Mouse (Mus musculus) hindbrain, embryonic 16.5 days (tissue): ENCODE results near the gene Cyp2d9. TPM values are rescaled to one million over a fixed set of nuclear protein-coding genes. Genes with fewer than 3 reads are reported as not detected.
"Not testable (repeated sequence)": the region's sequence is repeated elsewhere in the genome, so short reads cannot be mapped to it uniquely, and the experiment has no call there.

Source experiments
- ATAC-seq: fragments of 200-750 bp; cut with Nextera tagmentation; 2 replicates; pipeline ENCODE4 v1.8.0; 2017; ENCODE audit warnings: moderate TSS enrichment, moderate library complexity
- H3K27ac ChIP-seq: fragments of 300-500 bp; sonication (generic); 2 replicates; pipeline ENCODE4 v1.5.1; 2014; ENCODE audit warnings: low read depth, mild to moderate bottlenecking, control low read depth, low read length, moderate library complexity
- H3K27me3 ChIP-seq: fragments of 300-500 bp; sonication (generic); replicated peaks from 2 replicates; pipeline ENCODE4 v1.6.1; 2014; ENCODE audit warnings: low read length; ENCODE audit not compliant: control insufficient read depth, insufficient read depth
- H3K36me3 ChIP-seq: fragments of 300-500 bp; sonication (generic); 2 replicates; pipeline ENCODE4 v1.6.1; 2014; ENCODE audit warnings: mild to moderate bottlenecking, low read length, moderate library complexity, mixed read lengths; ENCODE audit not compliant: control insufficient read depth, insufficient read depth
- H3K4me1 ChIP-seq: fragments of 300-500 bp; sonication (generic); 2 replicates; pipeline ENCODE4 v1.6.1; 2014; ENCODE audit warnings: low read depth, low read length; ENCODE audit not compliant: control insufficient read depth, insufficient read depth
- H3K4me2 ChIP-seq: fragments of 300-500 bp; sonication (generic); 2 replicates; pipeline ENCODE4 v1.6.1; 2014; ENCODE audit warnings: mild to moderate bottlenecking, low read length, control low read depth, moderate library complexity
- H3K4me3 ChIP-seq: fragments of 300-500 bp; sonication (generic); 2 replicates; pipeline ENCODE4 v1.5.1; 2014; ENCODE audit warnings: mild to moderate bottlenecking, low read length, control low read depth, moderate library complexity
- H3K9ac ChIP-seq: fragments of 300-500 bp; sonication (generic); 2 replicates; pipeline ENCODE4 v1.6.1; 2014; ENCODE audit warnings: low read depth, mild to moderate bottlenecking, control low read depth, low read length, moderate library complexity
- H3K9me3 ChIP-seq: fragments of 300-500 bp; sonication (generic); 2 replicates; pipeline ENCODE4 v1.6.1; 2014; ENCODE audit warnings: mild to moderate bottlenecking, low read length, moderate library complexity; ENCODE audit not compliant: control insufficient read depth
- WGBS: fragments of 180-500 bp; shearing (Covaris S2); extraction: QIAGEN DNeasy Blood & Tissue Kit; methylation state at CpG from one replicate; pipeline ENCODE4 v1.1.7; 2014; 5-methylcytosine and 5-hydroxymethylcytosine counted together
- polyA plus RNA-seq: library from polyadenylated mRNA; unstranded; fragments of >200 nt; fragmentation: Nextera tagmentation; extraction: Ambion mirVana; gene quantifications from 2 replicates; pipeline ENCODE4 v1.2.1, GENCODE M21; 2015

Gene Cyp2d9
- not detected in 2 replicates for polyA plus RNA-seq

DNA sequence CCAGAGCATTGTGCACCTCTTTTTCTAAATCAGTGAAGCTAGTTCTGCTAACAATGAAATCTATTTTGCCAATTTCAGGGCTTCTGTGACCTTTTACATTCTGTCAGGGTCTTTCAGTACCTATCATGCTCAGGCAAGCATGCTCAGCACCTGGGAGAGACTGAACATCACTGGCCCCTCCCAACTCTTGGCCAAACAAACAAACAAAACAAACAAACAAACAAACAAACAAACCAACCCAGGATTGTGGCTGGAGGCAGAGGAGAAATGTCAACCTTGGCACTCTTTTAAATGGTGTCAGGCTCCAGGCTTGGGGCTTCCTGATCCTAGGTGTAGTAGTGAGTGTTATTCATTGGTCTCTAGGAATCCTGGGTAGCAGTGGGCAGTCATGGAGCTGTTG lies at the start of gene Cyp2d9:
Gene Cyp2d9 (plus strand): TSS at position 301 of the 400 bp plus-strand sequence.
- no peaks in the 10 kb centered on the region for H3K27me3 ChIP-seq
- H3K27ac ChIP-seq = no peak within 1 kb of the TSS
- no peak within 1 kb of the TSS for H3K9ac ChIP-seq
- H3K36me3 ChIP-seq = no peaks in the 10 kb centered on the region
- no peaks in the 10 kb centered on the region for H3K4me1 ChIP-seq
- H3K4me2 ChIP-seq = no peak within 1 kb of the TSS
- H3K4me3 ChIP-seq = no peak within 1 kb of the TSS
- H3K9me3 ChIP-seq = 0 out of 2 replicates have a peak, but pooled peaks cover 5% of the 10 kb centered on the region
- no peak for ATAC-seq

DNA sequence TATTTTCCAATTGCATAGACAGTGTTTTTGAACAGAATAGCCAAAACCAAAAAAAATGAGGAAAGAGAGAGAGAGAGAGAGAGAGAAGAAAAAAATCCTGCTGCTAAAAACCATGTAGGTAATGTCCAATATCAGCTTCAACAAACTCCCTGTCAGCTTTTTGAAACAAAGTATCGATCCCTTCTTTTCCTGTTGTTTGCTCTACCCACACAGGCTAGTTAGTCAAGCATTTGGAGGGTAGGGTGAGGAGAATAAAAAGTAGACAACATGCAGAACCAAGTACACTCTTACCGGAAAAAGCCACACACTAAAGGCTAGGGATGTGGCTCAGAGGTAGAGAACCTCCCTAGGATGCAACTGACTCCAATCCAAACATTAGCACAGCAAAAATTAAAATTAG lies 47.5 kb upstream of the Cyp2d9 start:
- ATAC-seq = no peak
- no peak overlapping the region for H3K27ac ChIP-seq
- 98% methylated on average over 2 of the region's 2 CpGs for WGBS

DNA sequence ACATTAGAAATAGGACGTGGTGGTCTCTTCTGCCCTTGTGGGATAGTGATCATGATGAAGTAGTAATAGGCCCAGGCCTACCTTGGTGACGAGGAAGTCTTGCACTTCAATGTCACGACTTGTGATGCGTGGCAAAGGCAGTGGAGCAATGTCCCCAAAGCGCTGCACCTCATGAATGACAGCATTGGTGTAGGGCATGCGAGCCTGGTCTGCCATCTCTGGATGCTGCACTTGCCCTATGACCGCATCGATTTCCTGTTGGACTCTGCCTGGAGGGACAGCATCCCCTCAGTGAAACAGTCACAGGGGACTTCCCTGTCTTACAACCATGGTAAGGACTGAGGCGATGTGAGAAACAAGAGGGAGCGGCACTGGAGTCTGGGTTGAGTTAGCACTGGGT lies 43.3 kb upstream of the Cyp2d9 start:
- H3K27ac ChIP-seq, H3K4me3 ChIP-seq, H3K27me3 ChIP-seq, H3K4me2 ChIP-seq, H3K4me1 ChIP-seq, H3K36me3 ChIP-seq, ATAC-seq, H3K9ac ChIP-seq, H3K9me3 ChIP-seq: not testable (repeated sequence)
- WGBS = 93% methylated on average over 10 of the region's 10 CpGs

More for the DNA sequence above, 47.5 kb upstream of the Cyp2d9 start:
- Histone ChIP-seq H3K9ac (no peak overlapping the region), H3K36me3 (no peaks in the 10 kb centered on the region), H3K9me3 (no peaks in the 10 kb centered on the region), H3K4me1 (peaks cover 5% of the 10 kb centered on the region), H3K4me2 (no peak overlapping the region), H3K27me3 (no peaks in the 10 kb centered on the region), H3K4me3 (no peak overlapping the region)

GRCm38 (mm10) chr15:82393922-82394321 lies 39.3 kb upstream of the Cyp2d9 start, which contains the start of gene Cyp2d11:
Gene Cyp2d11 (minus strand): TSS chr15:82394022.
- H3K4me2 ChIP-seq, H3K4me1 ChIP-seq, ATAC-seq, H3K27me3 ChIP-seq, H3K9ac ChIP-seq, H3K36me3 ChIP-seq, H3K4me3 ChIP-seq, H3K27ac ChIP-seq, H3K9me3 ChIP-seq: not testable (repeated sequence)
- WGBS = 83% methylated on average over 2 of the region's 2 CpGs

DNA sequence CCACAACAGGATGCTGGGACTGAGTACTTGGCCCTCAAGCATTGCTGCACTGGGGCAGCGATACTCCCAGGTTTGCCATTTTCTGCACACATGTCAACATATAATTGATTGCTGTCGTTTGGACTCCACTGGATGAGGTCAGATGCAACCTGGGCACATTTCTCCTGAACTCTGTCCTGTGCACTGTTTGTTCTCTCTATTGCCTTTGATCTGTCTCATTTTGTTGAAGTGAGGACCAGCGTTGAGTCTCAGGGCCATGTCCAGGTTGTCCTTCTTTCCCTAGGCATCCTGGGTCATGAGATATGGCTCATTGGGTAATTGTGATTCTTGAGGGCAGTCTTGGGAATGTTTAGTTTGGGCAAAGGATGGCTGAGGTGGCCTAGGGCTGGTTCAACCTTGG lies 37.3 kb upstream of the Cyp2d9 start:
- not testable (repeated sequence) for H3K27ac ChIP-seq, ATAC-seq, H3K36me3 ChIP-seq, H3K9ac ChIP-seq, H3K27me3 ChIP-seq, H3K4me2 ChIP-seq, H3K9me3 ChIP-seq, H3K4me3 ChIP-seq, H3K4me1 ChIP-seq
- WGBS = 90% methylated on average over 3 of the region's 3 CpGs

DNA sequence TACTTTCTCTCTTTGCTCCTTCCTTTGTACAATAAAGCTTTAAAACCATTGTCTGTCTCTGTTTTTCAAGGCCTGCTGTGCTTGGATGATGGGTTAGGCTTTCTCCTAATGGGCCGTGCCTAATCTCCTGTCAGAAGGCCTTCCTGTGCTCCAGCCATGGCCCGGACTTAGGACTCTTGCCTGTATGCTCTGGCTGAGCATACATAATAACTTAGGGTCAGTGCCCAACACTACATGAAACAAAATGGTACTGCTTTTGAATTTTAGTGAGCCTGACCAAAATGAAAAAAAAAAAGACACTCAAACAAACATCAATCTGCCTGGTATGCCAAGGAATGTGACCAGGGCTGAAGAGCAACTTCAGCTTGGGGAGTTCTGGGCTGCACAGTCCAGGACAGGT lies 31.7 kb upstream of the Cyp2d9 start:
- WGBS = 23% methylated on average over 2 of the region's 2 CpGs

DNA sequence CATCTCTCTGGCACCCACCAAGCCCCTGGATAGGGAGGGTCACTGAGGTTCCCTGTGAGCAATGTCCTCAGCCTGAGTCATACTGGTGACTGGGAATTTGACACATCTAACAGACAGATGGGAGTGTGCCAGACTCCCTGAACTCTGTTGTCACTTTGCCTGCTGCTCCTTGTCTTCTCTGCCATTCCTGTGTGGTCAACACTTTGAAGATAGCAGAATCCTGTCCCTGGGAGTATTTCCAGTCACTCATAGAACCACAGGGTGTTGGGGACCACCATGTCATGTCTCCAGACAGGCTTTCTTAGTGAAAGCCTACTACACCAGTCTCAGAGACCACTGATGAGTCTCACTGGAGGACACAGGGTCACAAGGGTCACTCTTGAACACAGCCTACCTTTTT lies 31.1 kb upstream of the Cyp2d9 start:
- Histone ChIP-seq H3K9me3 (no peaks in the 10 kb centered on the region), H3K27me3 (no peaks in the 10 kb centered on the region), H3K9ac (no peak overlapping the region), H3K36me3 (no peaks in the 10 kb centered on the region), H3K4me2 (no peak overlapping the region), H3K27ac (no peak overlapping the region), H3K4me1 (no peaks in the 10 kb centered on the region), H3K4me3 (no peak overlapping the region)
- ATAC-seq = no peak

More for the DNA sequence above, 31.7 kb upstream of the Cyp2d9 start:
- no peaks in the 10 kb centered on the region for H3K27me3 ChIP-seq
- H3K9ac ChIP-seq = no peak overlapping the region
- H3K9me3 ChIP-seq = no peaks in the 10 kb centered on the region
- no peak overlapping the region for H3K27ac ChIP-seq
- no peaks in the 10 kb centered on the region for H3K36me3 ChIP-seq
- no peak for ATAC-seq
- no peak overlapping the region for H3K4me3 ChIP-seq
- no peak overlapping the region for H3K4me2 ChIP-seq
- H3K4me1 ChIP-seq = no peaks in the 10 kb centered on the region

DNA sequence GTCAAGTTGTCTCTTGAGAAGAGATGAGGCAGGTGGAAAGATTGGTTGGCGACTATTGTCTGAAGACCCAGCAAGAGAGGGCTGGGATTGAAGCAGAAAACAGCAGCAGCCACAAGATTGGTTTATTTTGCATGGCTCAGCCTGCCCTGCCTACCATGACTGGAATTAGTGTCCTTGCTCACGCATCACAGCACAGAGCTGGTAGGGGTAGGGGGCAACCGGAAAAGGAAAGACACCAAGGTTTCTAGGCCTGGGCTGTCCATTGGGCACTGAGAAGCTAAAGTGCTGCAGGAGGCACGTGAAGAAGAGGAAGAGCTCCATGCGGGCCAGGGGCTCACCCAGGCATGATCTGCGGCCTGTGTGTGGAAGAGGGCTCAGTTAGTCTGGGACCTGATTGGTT lies 30.5 kb upstream of the Cyp2d9 start:
- Histone ChIP-seq H3K4me2 (no peak overlapping the region), H3K9ac (no peak overlapping the region), H3K27me3 (no peaks in the 10 kb centered on the region), H3K27ac (no peak overlapping the region), H3K4me1 (no peaks in the 10 kb centered on the region), H3K4me3 (no peak overlapping the region), H3K9me3 (no peaks in the 10 kb centered on the region), H3K36me3 (no peaks in the 10 kb centered on the region)
- ATAC-seq = no peak
- 85% methylated on average over 6 of the region's 6 CpGs for whole genome bisulfite sequencing

GRCm38 (mm10) chr15:82403606-82404005 lies 29.6 kb upstream of the Cyp2d9 start:
- Histone ChIP-seq H3K9me3 (no peaks in the 10 kb centered on the region), H3K4me3 (no peak overlapping the region), H3K4me2 (no peak overlapping the region), H3K4me1 (no peaks in the 10 kb centered on the region), H3K9ac (no peak overlapping the region), H3K36me3 (no peaks in the 10 kb centered on the region), H3K27ac (no peak overlapping the region), H3K27me3 (no peaks in the 10 kb centered on the region)
- whole genome bisulfite sequencing = 97% methylated on average over 9 of the region's 9 CpGs
- ATAC-seq = no peak

GRCm38 (mm10) chr15:82404163-82404562 lies 29.1 kb upstream of the Cyp2d9 start:
- no peaks in the 10 kb centered on the region for H3K27me3 ChIP-seq
- no peak for ATAC-seq
- H3K36me3 ChIP-seq = no peaks in the 10 kb centered on the region
- no peaks in the 10 kb centered on the region for H3K4me1 ChIP-seq
- H3K4me2 ChIP-seq = no peak overlapping the region
- no peak overlapping the region for H3K9ac ChIP-seq
- H3K9me3 ChIP-seq = no peaks in the 10 kb centered on the region
- no peak overlapping the region for H3K4me3 ChIP-seq
- 87% methylated on average over 3 of the region's 3 CpGs for WGBS
- no peak overlapping the region for H3K27ac ChIP-seq
